Mouse (Mus musculus) T-helper 17 cell (primary cell): Measurements from ENCODE around the gene Arnt.
"Not testable (repeated sequence)": the region's sequence is repeated elsewhere in the genome, so short reads cannot be mapped to it uniquely, and the experiment has no call there.

ENCODE experiments used
- in situ Hi-C, 2 experiments: fragments of 300-600 bp; cut with MboI, MseI; formaldehyde crosslinking; loops; 1 replicate in 1 of 2; 2 replicates in 1 of 2; pipeline ENCODE4 v1.15.1; 2025; ENCODE audit warnings: high pct_unique_total_duplicates in 2 of 2

Arnt gene

DNA sequence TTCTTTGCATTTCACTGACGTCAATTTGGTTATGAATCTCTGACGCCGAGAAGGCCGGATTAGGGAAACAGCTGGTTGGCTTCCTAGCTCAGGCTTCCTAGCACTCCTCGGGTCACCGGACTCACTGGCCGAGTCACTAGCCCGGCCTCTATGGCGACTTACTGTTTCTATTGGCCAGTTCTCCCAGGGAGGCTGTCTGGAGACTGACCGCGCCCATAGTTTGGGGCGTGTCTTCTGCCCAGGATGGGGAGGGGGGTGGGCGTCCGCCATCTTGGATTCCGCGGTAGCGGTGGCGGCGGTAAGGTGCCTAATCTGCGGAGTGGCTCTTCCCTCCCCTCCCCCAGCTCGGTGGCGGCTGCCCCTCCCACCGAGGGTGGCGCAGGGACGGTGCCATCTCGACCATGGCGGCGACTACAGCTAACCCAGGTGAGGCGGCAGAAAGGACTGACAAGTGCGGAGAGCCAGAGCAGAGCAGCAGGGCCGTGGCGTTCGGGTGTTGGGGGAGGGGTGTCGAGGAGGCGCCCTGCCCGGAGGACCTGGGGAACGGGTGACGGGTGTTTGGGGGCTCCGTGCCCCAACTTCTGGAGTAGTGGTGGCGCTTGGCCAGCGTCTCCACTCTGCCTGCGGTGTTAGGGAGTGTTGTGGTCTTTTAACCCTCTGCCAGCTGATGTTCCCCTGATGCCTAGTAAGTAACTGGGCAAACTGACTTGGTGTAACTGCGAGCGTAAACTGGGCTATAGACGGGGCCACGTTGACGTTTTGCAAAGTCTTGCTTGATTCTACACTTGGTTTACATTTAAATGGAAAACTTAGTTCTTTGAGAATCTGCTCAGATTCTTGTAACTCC, at the start of gene Arnt:
Arnt (plus strand) TSS at position 253 of the 847 bp plus-strand sequence.
- in situ Hi-C loops: loop anchor here (5.0 to 10.0 kb wide), 2 partner anchors 82 to 1200 kb away; partner anchors contain the start of genes Gm42957 (in 1 of the 2) and Pex11b (in 1 of the 2)

DNA sequence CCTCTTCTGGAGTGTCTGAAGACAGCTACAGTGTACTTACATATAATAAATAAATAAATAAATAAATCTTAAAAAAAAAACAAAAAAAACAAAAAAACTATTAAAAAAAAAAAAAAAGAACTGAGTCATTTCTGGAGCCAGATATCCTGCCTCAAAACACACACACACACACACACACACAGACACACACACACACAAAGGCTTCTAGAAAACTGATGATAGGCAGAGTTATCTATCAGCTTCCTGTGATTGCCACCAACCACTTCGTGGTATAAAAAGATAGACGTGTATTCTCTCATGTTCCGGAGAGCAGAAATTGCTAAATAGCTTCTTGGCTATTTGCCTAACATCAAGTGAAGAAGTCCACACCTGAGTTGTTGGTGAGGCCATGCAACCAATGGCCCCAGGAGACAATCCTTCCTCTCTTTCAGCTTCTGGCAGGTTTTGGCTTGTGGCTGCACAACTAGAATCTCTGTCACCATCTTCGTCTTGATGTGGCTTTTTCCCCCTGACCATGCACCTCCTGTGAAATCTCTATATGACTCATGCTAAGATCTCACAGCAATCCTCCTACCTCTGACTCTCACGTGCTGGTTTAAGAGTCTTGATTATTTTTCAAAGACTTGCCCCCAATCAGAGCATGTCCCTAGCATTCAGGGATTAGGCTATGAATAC, 48.6 kb upstream of the Arnt start:
- in situ Hi-C loops: no loop called here

DNA sequence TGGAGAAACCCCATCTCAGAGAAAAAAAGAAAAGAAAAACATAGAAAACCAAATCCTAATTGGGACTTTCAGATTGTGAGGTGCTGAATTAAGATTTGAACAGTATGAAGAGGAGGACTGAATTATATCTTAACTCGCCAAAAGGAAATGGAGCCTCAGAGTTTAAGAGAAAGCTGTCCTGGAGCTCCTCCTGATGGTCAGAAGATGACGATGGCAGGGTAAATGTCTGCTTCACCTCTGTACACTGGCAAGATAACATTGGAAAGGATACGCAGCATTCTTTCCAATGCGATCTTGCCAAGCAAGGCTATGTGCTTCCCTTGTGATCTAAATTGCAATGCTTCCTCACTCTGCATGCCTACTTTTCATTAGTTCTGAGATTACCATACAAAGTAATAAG, 39.8 kb upstream of the Arnt start:
- in situ Hi-C loops: no loop called here

DNA sequence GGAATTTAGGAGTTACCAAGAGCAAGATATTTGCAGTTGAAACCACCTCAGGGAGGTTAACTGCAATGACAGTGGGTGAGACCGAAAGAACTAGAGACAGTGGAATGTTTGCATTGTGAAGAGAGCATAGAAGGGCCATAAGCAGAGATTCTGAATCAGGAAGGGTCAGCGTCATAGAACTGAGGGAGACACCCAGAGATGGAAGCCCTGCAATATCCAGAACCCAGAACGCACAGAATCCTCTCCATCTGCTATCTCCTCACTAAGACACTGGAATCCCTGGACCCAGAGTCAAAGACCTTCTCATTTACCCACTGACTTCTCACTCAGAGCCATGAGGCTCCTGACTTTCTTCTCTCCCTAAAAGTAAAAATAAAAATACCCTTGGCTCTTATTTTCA, 31.4 kb upstream of the Arnt start, which contains the start of gene 4930558C23Rik:
4930558C23Rik (minus strand) TSS at position 101 of the 400 bp plus-strand sequence.
- in situ Hi-C loops: no loop called here

DNA sequence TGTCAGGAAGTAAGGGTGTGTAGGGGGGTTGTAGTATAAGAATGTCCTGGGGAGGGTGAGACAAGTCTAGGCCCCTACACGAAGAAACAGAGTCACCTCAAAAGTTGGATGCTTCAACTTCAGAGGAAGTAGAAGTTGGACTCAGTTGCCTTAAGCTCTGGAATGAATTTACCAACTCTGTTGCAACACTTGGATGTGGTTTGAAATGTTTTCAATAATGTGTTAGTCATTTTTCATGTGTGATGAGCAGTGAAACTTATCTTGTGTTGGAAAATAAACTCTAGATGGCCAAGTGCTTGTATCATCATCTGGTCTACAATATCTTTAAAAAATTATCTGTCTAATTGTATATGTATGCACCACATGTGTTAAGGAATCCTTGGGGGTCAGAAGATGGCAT, 26.5 kb upstream of the Arnt start:
- in situ Hi-C loops: no loop called here

DNA sequence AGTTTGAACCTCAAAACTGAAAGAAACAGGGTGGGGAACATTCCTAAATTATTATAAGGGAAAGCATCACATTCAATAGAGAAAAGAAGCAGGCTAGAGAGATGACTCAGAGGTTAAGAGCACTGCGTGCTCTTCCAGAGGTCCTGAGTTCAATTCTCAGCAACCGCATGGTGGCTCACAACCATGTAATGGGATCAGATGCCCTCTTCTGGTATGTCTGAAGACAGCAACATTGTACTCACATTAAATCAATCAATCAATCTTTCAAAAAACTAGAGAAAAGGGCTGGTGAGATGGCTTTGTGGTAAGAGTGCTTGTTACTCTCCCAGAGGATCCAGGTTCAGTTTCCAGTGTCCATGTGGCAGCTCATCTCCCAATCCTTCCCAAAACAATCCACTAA, 25.3 kb upstream of the Arnt start:
- in situ Hi-C loops: no loop called here

DNA sequence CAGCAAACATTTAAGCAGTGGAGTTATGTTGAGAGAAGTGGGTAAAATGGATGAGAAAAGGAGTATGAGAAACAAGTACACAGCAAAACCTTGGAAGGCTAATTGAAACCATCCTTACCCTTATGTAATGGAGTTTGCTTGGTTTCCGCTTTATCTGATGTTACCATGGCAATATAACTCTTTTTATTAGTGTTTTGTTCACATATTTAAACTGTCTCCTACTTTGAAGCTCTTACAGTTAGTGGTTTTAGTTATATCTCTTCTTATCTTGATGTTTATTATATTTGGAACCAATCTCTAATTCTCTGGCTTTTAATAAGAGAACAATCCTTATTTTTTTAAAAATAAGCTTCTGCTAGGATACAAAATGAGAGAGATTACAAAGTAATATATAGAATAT, 21.9 kb upstream of the Arnt start:
- in situ Hi-C loops: no loop called here

DNA sequence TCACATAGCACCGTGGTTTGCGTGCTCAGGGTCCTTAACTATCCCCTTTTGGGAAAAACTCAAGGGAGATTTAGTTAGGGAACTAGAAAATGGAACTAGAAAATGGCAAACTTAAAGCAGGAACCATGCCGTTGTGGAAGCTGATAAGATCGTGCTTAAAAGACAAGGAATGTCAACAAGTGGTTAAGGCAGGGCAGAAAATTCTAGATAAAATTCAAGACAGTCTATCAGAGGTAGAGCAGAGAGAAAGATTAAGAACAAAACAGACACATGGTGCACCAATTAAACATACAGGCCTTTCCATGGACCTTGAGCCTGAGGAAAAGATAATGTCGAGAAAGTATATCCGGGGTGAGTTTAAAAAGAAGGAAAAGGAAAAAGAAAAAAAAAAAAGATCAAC, 16.3 kb upstream of the Arnt start:
- in situ Hi-C loops: no loop called here

DNA sequence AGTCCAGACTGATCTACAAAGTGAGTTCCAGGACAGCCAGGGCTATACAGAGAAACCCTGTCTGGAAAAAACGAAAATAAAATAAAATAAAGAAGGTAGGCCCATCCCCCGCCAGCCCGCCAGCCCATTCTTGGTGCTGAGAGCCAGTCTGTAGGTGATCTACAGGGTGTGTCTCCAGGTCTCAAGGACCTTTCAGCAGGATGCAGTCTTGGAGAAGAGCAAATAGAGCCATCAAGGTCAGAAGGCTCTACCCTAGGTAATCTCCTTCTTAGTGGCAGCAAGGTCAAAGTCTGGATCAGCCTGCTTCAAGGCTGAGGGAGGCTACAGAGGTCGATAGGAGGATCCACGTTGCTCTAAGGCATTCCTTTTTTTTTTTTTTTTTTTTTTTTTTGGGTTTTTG, 7.7 kb upstream of the Arnt start:
- in situ Hi-C loops: not testable (repeated sequence)

DNA sequence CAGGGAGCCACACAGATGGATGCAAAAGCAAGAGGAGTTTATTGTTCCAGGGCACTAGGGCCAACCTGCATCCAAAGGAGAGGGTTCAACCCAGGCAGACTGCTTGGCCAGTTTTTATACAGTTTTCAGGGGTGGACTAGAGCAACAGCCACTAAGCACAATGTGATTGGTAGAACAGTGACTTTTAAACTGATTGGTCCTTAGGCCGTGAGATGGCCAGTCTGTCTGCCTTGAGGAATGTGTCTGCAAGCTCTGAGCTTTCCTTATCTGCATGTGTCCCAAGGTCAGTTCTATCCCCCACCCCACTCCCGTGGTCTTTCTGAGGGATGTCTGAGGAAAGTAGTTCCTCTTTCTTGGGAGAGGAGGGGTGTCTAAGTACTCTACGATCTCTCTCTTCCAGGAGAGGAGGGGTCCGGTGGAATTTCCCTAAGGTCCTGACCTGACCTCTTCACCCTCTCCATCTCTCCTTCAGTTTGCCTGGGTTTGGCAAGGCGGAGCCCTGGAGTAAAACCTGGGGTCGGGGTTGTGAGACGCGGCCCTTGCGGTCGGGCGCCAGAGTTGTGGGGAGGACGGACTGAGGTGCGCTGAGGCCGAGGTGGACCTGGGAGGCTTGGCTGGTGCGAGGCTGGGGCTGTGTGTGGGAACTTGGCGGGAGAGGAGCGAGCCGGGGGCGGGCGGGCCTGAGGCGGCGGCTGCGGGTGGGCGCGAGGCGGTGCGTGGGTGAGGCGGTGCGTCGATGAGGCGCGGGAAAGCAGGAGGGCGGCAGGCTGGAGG, 6.9 kb upstream of the Arnt start:
- in situ Hi-C loops: not testable (repeated sequence)

DNA sequence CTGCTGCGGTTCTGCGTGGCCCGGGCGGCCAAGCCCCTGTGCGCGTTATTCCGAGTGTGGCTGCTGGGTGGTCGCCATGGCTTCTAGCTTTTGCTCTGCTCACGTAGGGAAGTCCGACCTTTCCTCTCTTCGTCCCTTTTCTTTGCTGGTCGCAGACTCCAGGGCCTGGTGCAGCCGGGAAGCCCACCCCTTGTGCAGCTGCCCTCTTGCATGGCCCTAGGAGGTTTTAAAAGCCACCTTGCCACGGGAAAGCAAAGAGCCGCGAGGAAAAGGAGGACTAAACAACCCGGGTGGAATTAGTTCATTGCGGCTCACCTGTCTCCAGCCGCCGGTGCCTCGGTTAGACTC, 6.3 kb upstream of the Arnt start:
- in situ Hi-C loops: not testable (repeated sequence)

DNA sequence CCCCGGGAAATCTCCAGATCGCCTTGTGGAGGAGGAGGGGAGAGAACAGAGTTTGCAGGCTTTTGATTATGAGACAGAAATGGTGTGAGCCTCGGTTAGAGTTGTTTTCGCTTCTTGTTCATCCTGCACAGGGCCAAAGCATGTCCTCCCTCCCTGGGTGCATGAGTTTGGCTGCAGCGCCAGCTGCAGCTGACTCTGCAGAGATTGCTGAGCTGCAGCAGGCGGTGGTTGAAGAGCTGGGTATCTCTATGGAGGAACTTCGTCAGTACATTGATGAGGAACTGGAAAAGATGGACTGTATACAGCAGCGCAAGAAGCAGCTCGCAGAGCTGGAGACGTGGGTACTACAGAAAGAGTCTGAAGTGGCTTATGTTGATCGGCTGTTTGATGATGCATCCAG, 5.8 kb upstream of the Arnt start:
- in situ Hi-C loops: not testable (repeated sequence)

DNA sequence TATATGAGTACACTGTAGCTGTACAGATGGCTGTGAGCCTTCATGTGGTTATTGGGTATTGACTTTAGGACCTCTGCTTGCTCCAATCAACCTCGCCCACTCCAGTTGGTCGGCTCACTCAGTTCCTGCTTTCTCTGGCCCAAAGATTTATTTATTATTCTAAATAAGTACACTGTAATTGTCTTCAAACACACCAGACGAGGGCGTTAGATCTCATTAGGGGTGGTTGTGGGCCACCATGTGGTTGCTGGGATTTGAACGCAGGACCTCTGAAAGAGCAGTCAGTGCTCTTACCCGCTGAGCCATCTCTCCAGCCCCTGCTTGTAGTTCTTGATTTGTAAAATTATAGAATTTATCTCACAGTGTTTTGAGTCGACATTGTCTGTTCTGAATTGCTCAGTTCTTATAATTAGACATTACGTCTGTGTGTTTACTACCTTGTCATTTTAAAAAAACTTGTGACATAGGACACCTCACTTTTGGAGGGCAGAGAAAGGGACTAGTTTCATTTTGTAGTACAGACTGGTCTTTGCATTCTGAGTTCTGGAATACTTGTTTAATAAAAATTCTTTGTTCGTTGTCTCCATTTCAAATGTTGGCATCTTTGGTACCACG, 780 bp upstream of the Arnt start:
- in situ Hi-C loops: loop anchor here (5.0 to 10.0 kb wide), 2 partner anchors 81 to 1201 kb away; partner anchors contain the start of genes Gm42957 (in 1 of the 2) and Pex11b (in 1 of the 2)

DNA sequence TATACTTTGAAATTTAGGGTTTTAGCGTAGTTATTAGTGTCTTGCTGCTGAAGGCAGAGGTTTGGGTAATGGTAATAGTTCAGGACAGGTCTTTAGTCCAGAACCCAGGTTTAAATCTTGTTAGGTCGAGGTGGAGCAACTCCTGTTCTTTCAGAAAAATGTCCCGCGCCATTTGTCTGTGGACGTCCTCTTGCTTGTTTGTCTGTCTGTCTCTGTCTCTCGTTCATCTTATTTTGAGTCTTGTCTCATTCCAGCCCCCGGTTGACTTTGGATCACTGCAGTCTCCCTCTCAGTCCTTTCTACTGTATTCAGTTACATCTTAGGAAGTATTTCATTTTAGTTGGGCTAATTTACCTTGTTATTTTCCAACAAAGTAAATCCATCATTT, 789 bp downstream of the Arnt start:
- in situ Hi-C loops: loop anchor here (5.0 to 10.0 kb wide), 2 partner anchors 83 to 1200 kb away; partner anchors contain the start of genes Gm42957 (in 1 of the 2) and Pex11b (in 1 of the 2)

DNA sequence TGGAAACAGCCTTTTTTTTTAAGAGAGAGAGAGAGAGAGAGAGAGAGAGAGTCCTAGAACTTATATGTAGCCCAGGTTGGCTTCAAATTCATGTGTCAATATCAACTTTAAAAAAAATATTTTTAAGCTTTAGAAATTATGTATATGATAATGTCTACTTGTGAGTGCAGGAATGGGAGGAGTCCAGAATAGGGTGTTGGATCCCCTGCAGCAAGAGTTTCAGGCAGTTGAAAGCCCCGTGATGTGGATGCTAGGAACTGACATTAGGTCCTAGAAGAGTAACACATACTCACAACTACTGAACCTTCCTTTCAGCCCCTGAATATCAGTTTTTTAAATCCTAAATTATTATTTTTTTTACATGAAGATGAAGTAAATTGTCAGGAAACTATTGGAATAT, 1.4 kb downstream of the Arnt start:
- in situ Hi-C loops: loop anchor here in 1 of 2 experiments (10.0 kb wide), 1 partner anchor 1199 kb away; the partner anchor contains the start of genes Gm42957 and Pex11b

DNA sequence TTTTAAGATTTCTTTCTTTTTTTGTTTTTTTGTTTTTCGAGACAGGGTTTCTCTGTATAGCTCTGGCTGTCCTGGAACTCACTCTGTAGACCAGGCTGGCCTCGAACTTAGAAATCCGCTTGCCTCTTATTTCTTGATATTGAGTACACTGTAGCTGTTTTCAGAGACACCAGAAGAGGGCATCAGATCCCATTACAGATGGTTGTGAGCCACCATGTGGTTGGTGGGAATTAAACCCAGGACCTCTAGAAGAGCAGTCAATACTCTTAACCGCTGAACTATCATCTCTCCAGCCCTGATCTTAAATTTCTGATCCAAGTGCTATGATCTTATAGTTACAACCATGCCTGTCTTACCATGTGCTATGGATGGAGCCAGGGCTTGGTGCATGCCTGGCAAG, 4.4 kb downstream of the Arnt start:
- in situ Hi-C loops: loop anchor here in 1 of 2 experiments (10.0 kb wide), 1 partner anchor 1196 kb away; the partner anchor contains the start of genes Gm42957 and Pex11b

DNA sequence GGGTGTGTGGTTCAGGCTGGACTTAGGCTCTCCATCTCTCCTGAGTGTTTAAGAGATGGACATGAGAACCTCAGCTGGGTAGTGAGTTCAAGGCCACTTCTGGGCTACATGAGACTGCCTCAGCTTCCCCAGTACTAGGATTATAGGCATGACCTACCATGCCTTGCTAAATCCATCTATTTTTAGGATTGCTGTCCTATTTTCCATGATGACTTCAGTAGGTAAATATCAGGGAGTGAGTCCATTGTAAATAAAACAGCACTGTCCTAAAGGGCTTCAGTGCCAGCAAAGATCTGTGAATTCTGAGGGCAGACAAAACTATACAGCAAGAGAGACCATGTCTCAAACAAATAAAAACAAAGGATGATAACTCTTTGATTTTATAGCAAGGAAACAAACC, 5.5 kb downstream of the Arnt start:
- in situ Hi-C loops: loop anchor here in 1 of 2 experiments (10.0 kb wide), 1 partner anchor 1195 kb away; the partner anchor contains the start of genes Gm42957 and Pex11b

DNA sequence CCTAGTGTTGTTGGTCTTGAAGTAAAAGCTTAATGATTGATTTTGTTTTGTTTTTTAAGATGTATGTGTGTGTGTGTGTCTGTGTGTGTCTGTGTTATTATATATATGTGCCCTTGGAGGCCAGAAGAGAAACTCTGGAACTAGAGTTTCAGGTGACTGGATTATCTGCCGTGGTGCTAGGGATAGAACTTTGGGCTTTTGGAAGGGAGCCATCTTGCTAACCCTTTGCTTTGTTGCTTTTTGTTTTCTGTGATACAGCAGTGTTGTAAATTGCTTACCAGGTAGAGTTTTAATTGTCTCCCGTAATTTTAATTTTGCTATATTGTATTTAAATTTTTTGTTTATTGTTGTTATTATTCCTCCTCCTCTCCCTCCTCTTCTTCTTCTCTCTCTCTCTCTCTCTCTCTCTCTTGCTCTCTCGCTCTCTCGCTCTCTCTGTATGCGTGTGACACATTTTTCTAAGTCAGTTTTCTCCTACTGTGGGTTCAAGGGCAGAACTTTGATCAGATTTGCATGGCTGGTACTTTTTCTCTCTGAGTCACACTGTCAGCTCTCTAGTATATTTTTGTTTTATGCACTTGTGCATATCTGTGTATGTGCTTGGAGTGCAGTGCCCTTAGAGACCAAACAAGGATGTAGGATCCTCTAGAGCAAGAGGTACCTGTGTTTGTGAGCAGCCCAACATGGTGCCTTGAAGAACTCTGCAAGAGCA, 8.4 kb downstream of the Arnt start:
- in situ Hi-C loops: no loop called here

DNA sequence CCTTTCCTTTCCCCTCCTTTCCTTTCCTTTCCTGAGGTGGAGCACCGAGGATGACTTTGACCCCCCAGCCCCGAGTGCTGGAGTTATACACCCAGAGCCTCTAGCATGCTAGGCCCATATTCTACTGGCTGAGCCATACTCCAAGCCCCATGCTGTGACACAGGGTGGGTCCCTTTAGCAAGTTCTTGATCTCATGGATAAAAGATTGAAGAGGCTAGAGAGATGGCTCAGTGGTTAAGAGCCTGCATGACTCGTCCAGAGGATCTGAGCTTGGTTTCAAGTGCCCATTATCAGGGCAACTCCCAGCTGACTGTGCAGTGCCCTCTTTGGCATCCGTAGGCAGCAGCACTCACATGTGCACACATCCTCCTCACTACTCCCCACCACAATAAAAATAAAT, 11.1 kb downstream of the Arnt start:
- in situ Hi-C loops: no loop called here

DNA sequence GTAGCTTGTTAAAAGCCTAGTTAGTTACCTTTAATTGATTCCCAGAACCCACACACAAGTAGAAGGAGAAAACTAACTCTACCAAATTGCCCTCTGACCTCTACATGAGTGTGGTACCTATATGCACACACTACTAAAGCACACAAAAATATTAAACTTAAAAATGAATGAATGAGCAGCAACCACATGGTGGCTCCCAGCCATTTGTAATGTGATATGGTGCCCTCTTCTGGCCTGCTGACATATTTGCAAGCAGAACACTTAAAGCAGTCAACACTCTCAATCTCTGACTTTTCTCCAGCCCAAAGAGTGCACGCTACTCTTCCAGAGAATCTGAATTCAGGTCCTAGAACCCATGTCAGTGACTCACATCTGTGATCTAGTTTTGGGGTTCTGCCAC, 16.2 kb downstream of the Arnt start:
- in situ Hi-C loops: loop anchor here in 1 of 2 experiments (10.0 kb wide), 1 partner anchor 106 kb away; no protein-coding TSS in a partner anchor
